Mouse (Mus musculus): ENCODE results near the gene Agxt2.

DNA sequence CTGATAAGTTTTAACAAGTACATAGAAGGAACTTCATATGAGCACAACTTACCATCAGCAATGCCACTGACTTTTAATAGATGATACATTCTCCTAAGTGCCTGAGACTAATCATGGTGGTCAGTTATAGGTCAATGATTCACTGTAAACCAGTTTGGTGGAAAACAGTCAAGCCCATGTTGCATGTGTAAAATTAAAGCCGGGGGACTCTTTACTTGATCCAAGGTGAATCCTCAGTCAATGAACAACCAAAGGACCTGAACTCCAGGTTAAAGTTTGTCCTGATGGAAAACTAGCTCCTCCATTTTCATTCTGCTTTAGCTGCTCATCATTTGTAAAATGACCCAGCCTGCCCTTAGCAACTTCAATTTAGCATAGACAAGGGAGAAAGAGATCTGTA is 25.8 kb upstream of the Agxt2 start:
- TF ChIP-seq ZMIZ1 (IDR thresholded peaks at IDR 0.05; ENCODE audit: low read depth, low read length), result no peak
- no peak for TF ChIP-seq POLR2A (IDR thresholded peaks at IDR 0.05; ENCODE audit: control insufficient read depth in 1 of 2, insufficient read depth in 1 of 2, low read depth in 1 of 2, low read length in 2 of 2, poor library complexity in 1 of 2)
- no peak for TF ChIP-seq CTCF (IDR thresholded peaks at IDR 0.05 in 2 of 3, conservative IDR thresholded peaks at IDR 0.05 in 1 of 3; ENCODE audit: control insufficient read depth in 1 of 3, insufficient read depth in 1 of 3, low read depth in 2 of 3, low read length in 3 of 3, poor library complexity in 1 of 3, severe bottlenecking in 1 of 3)
- no peak for TF ChIP-seq MAX (IDR thresholded peaks at IDR 0.05; ENCODE audit: low read length)
- TF ChIP-seq UBTF (IDR thresholded peaks at IDR 0.05; ENCODE audit: borderline replicate concordance, insufficient read depth, low read depth, low read length), result no peak
- TF ChIP-seq TCF12 (IDR thresholded peaks at IDR 0.05; ENCODE audit: low read depth, low read length), result no peak
- TF ChIP-seq CHD1 (IDR thresholded peaks at IDR 0.05; ENCODE audit: low read depth, low read length), result no peak
- TF ChIP-seq MYC (IDR thresholded peaks at IDR 0.05; ENCODE audit: low read depth, low read length), result no peak
- no peak for TF ChIP-seq GABPA (IDR thresholded peaks at IDR 0.05; ENCODE audit: low read depth, low read length)
- no peak for TF ChIP-seq NRF1 (IDR thresholded peaks at IDR 0.05; ENCODE audit: insufficient read depth, low read depth, low read length, poor library complexity, severe bottlenecking)
- TF ChIP-seq GATA1 (IDR thresholded peaks at IDR 0.05; ENCODE audit: low read depth, low read length), result no peak
- no peak for TF ChIP-seq E2F4 (IDR thresholded peaks at IDR 0.05; ENCODE audit: borderline replicate concordance, low read depth, low read length)
- no peak for TF ChIP-seq SMC3 (IDR thresholded peaks at IDR 0.05; ENCODE audit: low read depth, low read length)
- TF ChIP-seq USF1 (IDR thresholded peaks at IDR 0.05; ENCODE audit: low read depth, low read length), result no peak

Measured in MEL (cell line).